Mouse (Mus musculus): ENCODE measurements around the gene Slc46a2. TPM values are rescaled to one million over a fixed set of nuclear protein-coding genes. Genes with fewer than 3 reads are reported as not detected.

Gene Slc46a2
- polyA plus RNA-seq, 1 experiment from 2014 or later: not detected

GRCm38 (mm10) chr4:59870859-59871591, 43.8 kb downstream of the Slc46a2 start:
- no peak overlapping the region for H3K4me2 ChIP-seq (ENCODE audit: low read depth, low read length, severe bottlenecking)
- ATAC-seq (replicated peaks; ENCODE audit: low FRiP score) (peak; percentile 74), DNase-seq (ENCODE audit: low spot score) (peak; percentile 82)
- H3K27me3 ChIP-seq (ENCODE audit: control insufficient read depth, insufficient read depth, low read length): no peaks in the 10 kb centered on the region
- no peak overlapping the region for H3K4me3 ChIP-seq (ENCODE audit: low read depth, low read length)
- peaks cover 4% of the 10 kb centered on the region; the same call in 1 of the 2 replicates for H3K4me1 ChIP-seq (replicated peaks; ENCODE audit: control insufficient read depth, insufficient read depth, low read length)
- H3K36me3 ChIP-seq (ENCODE audit: control insufficient read depth, insufficient read depth, low read length): no peaks in the 10 kb centered on the region
- 58% methylated on average over 9 of the region's 9 CpGs for WGBS
- H3K9ac ChIP-seq (ENCODE audit: low read length): no peak overlapping the region
- H3K27ac ChIP-seq (ENCODE audit: low read depth, low read length): no peak overlapping the region
- no peaks in the 10 kb centered on the region for H3K9me3 ChIP-seq (ENCODE audit: control insufficient read depth, low read length)

- Histone ChIP-seq H3K27me3 (ENCODE audit: control insufficient read depth, insufficient read depth, low read length) (no peaks in the 10 kb centered on the region), H3K9me3 (ENCODE audit: control insufficient read depth, low read length) (no peaks in the 10 kb centered on the region), H3K9ac (ENCODE audit: low read length) (no peak overlapping the region), H3K4me1 (replicated peaks; ENCODE audit: control insufficient read depth, insufficient read depth, low read length) (peaks cover 4% of the 10 kb centered on the region; the same call in 1 of the 2 replicates), H3K4me2 (ENCODE audit: low read depth, low read length, severe bottlenecking) (no peak overlapping the region), H3K36me3 (ENCODE audit: control insufficient read depth, insufficient read depth, low read length) (no peaks in the 10 kb centered on the region), H3K27ac (ENCODE audit: low read depth, low read length) (no peak overlapping the region), H3K4me3 (ENCODE audit: low read depth, low read length) (no peak overlapping the region)
- DNase-seq (ENCODE audit: low spot score) (no peak), ATAC-seq (replicated peaks; ENCODE audit: low FRiP score) (0 out of 2 replicates have a peak, but pooled peaks have one; percentile 33)
- WGBS: 90% methylated on average over 6 of the region's 6 CpGs
Measured at GRCm38 (mm10) chr4:59870433-59870832, 44.4 kb downstream of the Slc46a2 start.

- WGBS: 90% methylated on average over 6 of the region's 6 CpGs
Measured at GRCm38 (mm10) chr4:59869488-59870057, 45.3 kb downstream of the Slc46a2 start.

GRCm38 (mm10) chr4:59868086-59868485, 46.8 kb downstream of the Slc46a2 start:
- Histone ChIP-seq H3K4me3 (ENCODE audit: low read depth, low read length) (no peak overlapping the region), H3K9me3 (ENCODE audit: control insufficient read depth, low read length) (no peaks in the 10 kb centered on the region), H3K9ac (ENCODE audit: low read length) (no peak overlapping the region), H3K36me3 (ENCODE audit: control insufficient read depth, insufficient read depth, low read length) (no peaks in the 10 kb centered on the region), H3K27me3 (ENCODE audit: control insufficient read depth, insufficient read depth, low read length) (no peaks in the 10 kb centered on the region), H3K4me2 (ENCODE audit: low read depth, low read length, severe bottlenecking) (no peak overlapping the region), H3K27ac (ENCODE audit: low read depth, low read length) (no peak overlapping the region), H3K4me1 (replicated peaks; ENCODE audit: control insufficient read depth, insufficient read depth, low read length) (no peaks in the 10 kb centered on the region)
- WGBS: 89% methylated on average over 11 of the region's 11 CpGs
- DNase-seq (ENCODE audit: low spot score) (no peak), ATAC-seq (replicated peaks; ENCODE audit: low FRiP score) (no peak)

More at GRCm38 (mm10) chr4:59869488-59870057, 45.3 kb downstream of the Slc46a2 start:
- no peak overlapping the region for H3K27ac ChIP-seq (ENCODE audit: low read depth, low read length)
- no peak overlapping the region for H3K4me3 ChIP-seq (ENCODE audit: low read depth, low read length)
- no peaks in the 10 kb centered on the region for H3K36me3 ChIP-seq (ENCODE audit: control insufficient read depth, insufficient read depth, low read length)
- peaks cover 4% of the 10 kb centered on the region; the same call in 1 of the 2 replicates for H3K4me1 ChIP-seq (replicated peaks; ENCODE audit: control insufficient read depth, insufficient read depth, low read length)
- DNase-seq (ENCODE audit: low spot score) (no peak), ATAC-seq (replicated peaks; ENCODE audit: low FRiP score) (no peak)
- H3K4me2 ChIP-seq (ENCODE audit: low read depth, low read length, severe bottlenecking): no peak overlapping the region
- no peaks in the 10 kb centered on the region for H3K27me3 ChIP-seq (ENCODE audit: control insufficient read depth, insufficient read depth, low read length)
- no peaks in the 10 kb centered on the region for H3K9me3 ChIP-seq (ENCODE audit: control insufficient read depth, low read length)
- no peak overlapping the region for H3K9ac ChIP-seq (ENCODE audit: low read length)

GRCm38 (mm10) chr4:59863869-59864268, 51.0 kb downstream of the Slc46a2 start:
- H3K9ac ChIP-seq (ENCODE audit: low read length): no peak overlapping the region
- H3K4me3 ChIP-seq (ENCODE audit: low read depth, low read length): no peak overlapping the region
- WGBS: 78% methylated on average over 6 of the region's 6 CpGs
- H3K27ac ChIP-seq (ENCODE audit: low read depth, low read length): no peak overlapping the region
- H3K4me1 ChIP-seq (replicated peaks; ENCODE audit: control insufficient read depth, insufficient read depth, low read length): no peaks in the 10 kb centered on the region
- H3K9me3 ChIP-seq (ENCODE audit: control insufficient read depth, low read length): no peaks in the 10 kb centered on the region
- no peaks in the 10 kb centered on the region for H3K27me3 ChIP-seq (ENCODE audit: control insufficient read depth, insufficient read depth, low read length)
- no peak overlapping the region for H3K4me2 ChIP-seq (ENCODE audit: low read depth, low read length, severe bottlenecking)
- H3K36me3 ChIP-seq (ENCODE audit: control insufficient read depth, insufficient read depth, low read length): no peaks in the 10 kb centered on the region
- ATAC-seq (replicated peaks; ENCODE audit: low FRiP score): no peak
- DNase-seq (ENCODE audit: low spot score): no peak

GRCm38 (mm10) chr4:59862335-59862734, 52.5 kb downstream of the Slc46a2 start:
- Histone ChIP-seq H3K27ac (ENCODE audit: low read depth, low read length) (no peak overlapping the region), H3K9ac (ENCODE audit: low read length) (no peak overlapping the region), H3K4me1 (replicated peaks; ENCODE audit: control insufficient read depth, insufficient read depth, low read length) (no peaks in the 10 kb centered on the region), H3K36me3 (ENCODE audit: control insufficient read depth, insufficient read depth, low read length) (no peaks in the 10 kb centered on the region), H3K4me2 (ENCODE audit: low read depth, low read length, severe bottlenecking) (no peak overlapping the region), H3K27me3 (ENCODE audit: control insufficient read depth, insufficient read depth, low read length) (no peaks in the 10 kb centered on the region), H3K4me3 (ENCODE audit: low read depth, low read length) (no peak overlapping the region), H3K9me3 (ENCODE audit: control insufficient read depth, low read length) (no peaks in the 10 kb centered on the region)
- WGBS: 80% methylated on average over 1 of the region's 1 CpGs
- ATAC-seq (replicated peaks; ENCODE audit: low FRiP score) (no peak), DNase-seq (ENCODE audit: low spot score) (no peak)

GRCm38 (mm10) chr4:59861871-59862270, 53.0 kb downstream of the Slc46a2 start:
- no peak overlapping the region for H3K27ac ChIP-seq (ENCODE audit: low read depth, low read length)
- ATAC-seq (replicated peaks; ENCODE audit: low FRiP score) (no peak), DNase-seq (ENCODE audit: low spot score) (no peak)
- no peak overlapping the region for H3K4me2 ChIP-seq (ENCODE audit: low read depth, low read length, severe bottlenecking)
- no peaks in the 10 kb centered on the region for H3K27me3 ChIP-seq (ENCODE audit: control insufficient read depth, insufficient read depth, low read length)
- H3K9ac ChIP-seq (ENCODE audit: low read length): no peak overlapping the region
- no peaks in the 10 kb centered on the region for H3K9me3 ChIP-seq (ENCODE audit: control insufficient read depth, low read length)
- 74% methylated on average over 4 of the region's 4 CpGs for WGBS
- no peaks in the 10 kb centered on the region for H3K4me1 ChIP-seq (replicated peaks; ENCODE audit: control insufficient read depth, insufficient read depth, low read length)
- no peak overlapping the region for H3K4me3 ChIP-seq (ENCODE audit: low read depth, low read length)
- no peaks in the 10 kb centered on the region for H3K36me3 ChIP-seq (ENCODE audit: control insufficient read depth, insufficient read depth, low read length)

GRCm38 (mm10) chr4:59860431-59860830, 54.4 kb downstream of the Slc46a2 start:
- WGBS: 69% methylated on average over 2 of the region's 2 CpGs
- ATAC-seq (replicated peaks; ENCODE audit: low FRiP score) (no peak), DNase-seq (ENCODE audit: low spot score) (no peak)
- H3K27me3 ChIP-seq (ENCODE audit: control insufficient read depth, insufficient read depth, low read length): no peaks in the 10 kb centered on the region
- no peak overlapping the region for H3K4me2 ChIP-seq (ENCODE audit: low read depth, low read length, severe bottlenecking)
- H3K9me3 ChIP-seq (ENCODE audit: control insufficient read depth, low read length): no peaks in the 10 kb centered on the region
- no peak overlapping the region for H3K4me3 ChIP-seq (ENCODE audit: low read depth, low read length)
- H3K9ac ChIP-seq (ENCODE audit: low read length): no peak overlapping the region
- H3K36me3 ChIP-seq (ENCODE audit: control insufficient read depth, insufficient read depth, low read length): no peaks in the 10 kb centered on the region
- H3K27ac ChIP-seq (ENCODE audit: low read depth, low read length): no peak overlapping the region
- H3K4me1 ChIP-seq (replicated peaks; ENCODE audit: control insufficient read depth, insufficient read depth, low read length): no peaks in the 10 kb centered on the region
